Comparison of ENCODE assay signal across 8 mouse cellular contexts in genomic region chr17:34079621-34080020, GRCm38 (mm10). TPM values are rescaled to one million over a fixed set of nuclear protein-coding genes. Genes with fewer than 3 reads are reported as not detected.
A peak's percentile ranks its signal among the peaks of the same experiment; 100 is the strongest.
DNase-seq lines count a peak whose midpoint lies in the region; ATAC-seq lines count a peak whose summit lies in the region.

No protein-coding gene starts in this region.

- H3K27ac ChIP-seq in heart, embryonic 15.5 days, result no peak overlapping the region
- no peak overlapping the region for H3K27ac ChIP-seq in stomach, embryonic 16.5 days (ENCODE audit: low read length)

- peaks cover 44% of the 10 kb centered on the region for H3K27me3 ChIP-seq in heart, embryonic 15.5 days
- H3K27me3 ChIP-seq in stomach, embryonic 16.5 days (ENCODE audit: control insufficient read depth, insufficient read depth, low read length), result peaks cover 17% of the 10 kb centered on the region

- peak; percentile 54 to 70 for DNase-seq in spleen, postnatal 36 days (ENCODE audit: low spot score in 2 of 2)
- DNase-seq in spleen, adult 18-20 months, result no peak
- DNase-seq in brain, adult 2 months (ENCODE audit: low read depth, low spot score), result peak; percentile 91
- peak; percentile 13 to 67 for DNase-seq in kidney, postnatal 36 days
- no peak for DNase-seq in spleen, postnatal 4 days (ENCODE audit: low spot score in 2 of 2)

- 20% methylated on average over 5 of the region's 5 CpGs for WGBS in heart, embryonic 15.5 days
- 12% methylated on average over 5 of the region's 5 CpGs for WGBS in stomach, embryonic 16.5 days

- H3K9me3 ChIP-seq in heart, embryonic 15.5 days (replicated peaks), result no peaks in the 10 kb centered on the region
- no peaks in the 10 kb centered on the region for H3K9me3 ChIP-seq in stomach, embryonic 16.5 days (replicated peaks; ENCODE audit: control insufficient read depth, low read length)

- no peaks in the 10 kb centered on the region for H3K36me3 ChIP-seq in heart, embryonic 15.5 days
- no peaks in the 10 kb centered on the region for H3K36me3 ChIP-seq in stomach, embryonic 16.5 days (ENCODE audit: control insufficient read depth, insufficient read depth, low read length)

- no peak overlapping the region for H3K4me3 ChIP-seq in heart, embryonic 15.5 days
- H3K4me3 ChIP-seq in stomach, embryonic 16.5 days (replicated peaks; ENCODE audit: low read length), result no peak overlapping the region

- no peaks in the 10 kb centered on the region for H3K4me1 ChIP-seq in heart, embryonic 15.5 days (replicated peaks)
- no peaks in the 10 kb centered on the region for H3K4me1 ChIP-seq in stomach, embryonic 16.5 days (ENCODE audit: control insufficient read depth, insufficient read depth, low read length)

- no peak overlapping the region for H3K4me2 ChIP-seq in heart, embryonic 15.5 days
- no peak overlapping the region for H3K4me2 ChIP-seq in stomach, embryonic 16.5 days (ENCODE audit: low read depth, low read length)

- no peak overlapping the region for H3K9ac ChIP-seq in heart, embryonic 15.5 days
- H3K9ac ChIP-seq in stomach, embryonic 16.5 days (ENCODE audit: low read length), result no peak overlapping the region

- ATAC-seq in heart, embryonic 15.5 days (replicated peaks; ENCODE audit: insufficient number of reproducible peaks, insufficient read depth, low FRiP score, low read depth), result peak; percentile 39; the same call in 1 of the 2 replicates
- peak; percentile 90 for ATAC-seq in megakaryocyte progenitor cell, adult 5-6 weeks (replicated peaks; ENCODE audit: poor library complexity)
- ATAC-seq in stomach, embryonic 16.5 days (ENCODE audit: insufficient read depth, low FRiP score), result peak; percentile 59; the same call in 1 of the 2 replicates

RNA-seq across cellular contexts. Expression of gene H2-Oa, which starts 12.5 kb away (rescaled TPM):
- polyA plus RNA-seq in heart, embryonic 15.5 days (2015; fragmentation: Nextera tagmentation; extraction: Ambion mirVana), result 0.29 and 0.94 TPM in 2 replicates
- 7.7 and 9.6 TPM in 2 replicates for total RNA-seq in megakaryocyte progenitor cell, adult 5-6 weeks (2015)
- total RNA-seq in megakaryocyte progenitor cell, adult 5-6 weeks (2017), result 2.7 TPM in 2 replicates
- polyA plus RNA-seq in stomach, embryonic 16.5 days (2015; fragmentation: Nextera tagmentation; extraction: Ambion mirVana), result 0.61 and 0.64 TPM in 2 replicates

RNA-seq across cellular contexts. Expression of gene H2-DMa, which starts 39.7 kb away (rescaled TPM):
- 6.0 and 13.6 TPM in 2 replicates for polyA plus RNA-seq in heart, embryonic 15.5 days (2015; fragmentation: Nextera tagmentation; extraction: Ambion mirVana)
- total RNA-seq in megakaryocyte progenitor cell, adult 5-6 weeks (2015), result 72.0 and 74.5 TPM in 2 replicates
- 56.5 and 61.1 TPM in 2 replicates for total RNA-seq in megakaryocyte progenitor cell, adult 5-6 weeks (2017)
- 10.8 and 11.6 TPM in 2 replicates for polyA plus RNA-seq in stomach, embryonic 16.5 days (2015; fragmentation: Nextera tagmentation; extraction: Ambion mirVana)

RNA-seq across cellular contexts. Expression of gene Col11a2, which starts 40.4 kb away (rescaled TPM):
- 1.3 and 4.6 TPM in 2 replicates for polyA plus RNA-seq in heart, embryonic 15.5 days (2015; fragmentation: Nextera tagmentation; extraction: Ambion mirVana)
- 0.83 and 0.94 TPM in 2 replicates for total RNA-seq in megakaryocyte progenitor cell, adult 5-6 weeks (2015)
- total RNA-seq in megakaryocyte progenitor cell, adult 5-6 weeks (2017), result 1.9 and 3.1 TPM in 2 replicates
- 0.57 and 0.61 TPM in 2 replicates for polyA plus RNA-seq in stomach, embryonic 16.5 days (2015; fragmentation: Nextera tagmentation; extraction: Ambion mirVana)

RNA-seq across cellular contexts. Expression of gene Brd2, which starts 42.8 kb away (rescaled TPM):
- polyA plus RNA-seq in heart, embryonic 15.5 days (2015; fragmentation: Nextera tagmentation; extraction: Ambion mirVana), result 59.0 and 77.7 TPM in 2 replicates
- 269 and 306 TPM in 2 replicates for total RNA-seq in megakaryocyte progenitor cell, adult 5-6 weeks (2015)
- 260 and 284 TPM in 2 replicates for total RNA-seq in megakaryocyte progenitor cell, adult 5-6 weeks (2017)
- polyA plus RNA-seq in stomach, embryonic 16.5 days (2015; fragmentation: Nextera tagmentation; extraction: Ambion mirVana), result 71.9 and 74.7 TPM in 2 replicates

RNA-seq across cellular contexts. Expression of gene Rxrb, which starts 48.0 kb away (rescaled TPM):
- 26.8 and 38.5 TPM in 2 replicates for polyA plus RNA-seq in heart, embryonic 15.5 days (2015; fragmentation: Nextera tagmentation; extraction: Ambion mirVana)
- total RNA-seq in megakaryocyte progenitor cell, adult 5-6 weeks (2015), result 22.1 and 22.2 TPM in 2 replicates
- total RNA-seq in megakaryocyte progenitor cell, adult 5-6 weeks (2017), result 34.2 and 42.6 TPM in 2 replicates
- 36.3 and 37.7 TPM in 2 replicates for polyA plus RNA-seq in stomach, embryonic 16.5 days (2015; fragmentation: Nextera tagmentation; extraction: Ambion mirVana)

Comparison
In these comparisons a context has a peak if more than half of its experiments do, and no peak if none do; other contexts are left out.
1. DNase-seq: peak in spleen, postnatal 36 days (2 of 2), brain, adult 2 months (single experiment) and kidney, postnatal 36 days (2 of 2); none in spleen, adult 18-20 months (0 of 2) and spleen, postnatal 4 days (0 of 2).
2. ATAC-seq: peak in every context shown above with its lines; median percentile 90 in megakaryocyte progenitor cell, adult 5-6 weeks; 59 in stomach, embryonic 16.5 days; 39 in heart, embryonic 15.5 days.